Mouse (Mus musculus): Measurements from ENCODE around the gene Vmn1r188.
"Not testable (repeated sequence)": the region's sequence is repeated elsewhere in the genome, so short reads cannot be mapped to it uniquely, and the experiment has no call there.

Vmn1r188 gene

DNA sequence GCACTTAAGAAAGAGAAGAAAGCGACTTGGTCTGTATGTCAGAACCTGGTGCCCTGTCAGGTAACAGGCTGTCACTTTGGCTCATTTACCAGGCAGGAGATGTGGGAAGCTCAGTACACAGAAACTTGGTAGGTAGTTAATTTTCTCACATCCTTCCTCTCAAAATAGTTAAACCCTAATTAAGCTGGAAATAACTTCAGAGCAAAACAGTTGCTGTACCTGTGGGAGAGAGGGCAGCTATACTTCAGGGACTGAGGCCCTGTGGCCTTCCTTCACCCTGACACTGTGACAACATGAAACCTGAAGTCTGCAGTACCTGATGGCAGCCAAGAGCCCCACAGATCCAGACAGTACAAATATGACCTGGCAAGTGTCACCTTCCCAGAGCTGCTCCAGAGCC lies at the start of gene Vmn1r188:
Vmn1r188 (plus strand) TSS at position 301 of the 400 bp plus-strand sequence.
- not testable (repeated sequence) for DNase-seq

DNA sequence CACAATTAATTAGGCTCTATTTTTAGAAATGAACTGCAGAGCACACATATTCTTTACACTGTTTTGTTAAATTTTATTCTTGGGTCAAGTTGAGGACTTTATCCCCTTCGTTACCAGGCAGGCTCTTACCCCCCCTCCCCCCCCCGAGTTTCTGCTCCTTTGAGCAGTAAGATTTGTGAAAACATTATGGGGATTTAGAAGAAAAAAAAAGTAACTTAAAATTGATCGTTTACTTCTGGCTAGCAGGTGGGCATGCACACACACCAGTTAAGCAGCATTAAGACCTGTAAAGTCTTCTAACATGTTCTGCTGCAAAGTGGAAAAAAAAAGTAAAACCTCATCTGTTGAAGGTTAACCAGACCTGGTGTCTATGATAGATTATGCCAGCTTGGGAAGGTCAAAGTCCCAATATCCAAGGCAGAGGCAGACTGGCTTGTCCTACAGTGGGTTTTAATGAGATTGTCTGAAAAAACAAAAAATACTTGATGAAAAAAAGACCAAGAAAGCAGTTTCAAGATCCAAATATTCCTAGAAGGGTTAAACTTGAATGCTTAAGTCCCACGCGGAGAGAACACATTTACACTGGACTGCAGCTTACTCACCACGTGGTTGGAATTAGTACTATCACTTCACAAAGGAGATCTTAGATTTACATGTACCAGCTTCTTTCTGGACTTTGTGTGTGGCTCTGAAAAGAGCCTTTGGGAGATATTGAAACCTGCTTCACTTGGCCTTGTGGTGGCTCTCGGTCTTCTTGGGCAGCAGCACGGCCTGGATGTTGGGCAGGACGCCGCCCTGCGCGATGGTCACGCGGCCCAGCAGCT lies 49.6 kb upstream of the Vmn1r188 start:
- DNase-seq: peak; percentile 61

DNA sequence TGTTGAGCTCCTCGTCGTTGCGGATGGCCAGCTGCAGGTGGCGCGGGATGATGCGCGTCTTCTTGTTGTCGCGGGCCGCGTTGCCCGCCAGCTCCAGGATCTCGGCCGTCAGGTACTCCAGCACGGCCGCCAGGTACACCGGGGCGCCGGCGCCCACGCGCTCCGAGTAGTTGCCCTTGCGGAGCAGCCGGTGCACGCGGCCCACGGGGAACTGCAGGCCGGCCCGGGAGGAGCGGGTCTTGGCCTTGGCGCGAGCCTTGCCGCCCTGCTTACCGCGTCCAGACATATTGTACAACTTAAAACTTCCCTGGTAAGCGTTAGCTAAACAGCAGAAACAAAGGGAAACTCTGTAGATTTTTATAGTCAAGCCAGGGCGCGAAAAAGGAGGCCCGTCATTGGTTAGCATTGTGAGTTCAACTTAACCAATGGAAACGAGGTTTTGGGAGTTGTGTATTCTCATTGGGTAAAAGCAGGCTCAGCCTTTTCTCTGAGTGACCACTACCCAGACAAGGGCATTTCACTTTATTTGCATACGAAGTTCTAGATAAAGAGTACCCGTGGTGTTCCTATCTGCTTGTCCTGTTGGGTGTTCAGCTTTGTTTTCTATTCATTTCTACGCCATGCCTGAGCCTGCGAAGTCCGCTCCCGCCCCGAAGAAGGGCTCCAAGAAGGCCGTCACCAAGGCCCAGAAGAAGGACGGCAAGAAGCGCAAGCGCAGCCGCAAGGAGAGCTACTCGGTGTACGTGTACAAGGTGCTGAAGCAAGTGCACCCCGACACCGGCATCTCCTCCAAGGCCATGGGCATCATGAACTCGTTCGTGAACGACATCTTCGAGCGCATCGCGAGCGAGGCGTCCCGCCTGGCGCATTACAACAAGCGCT lies 48.7 kb upstream of the Vmn1r188 start, which contains the start of the genes Hist1h2ah and Hist1h2bk:
Hist1h2ah (minus strand) TSS at position 302 of the 882 bp plus-strand sequence.
Hist1h2bk (plus strand) TSS at position 604 of the 882 bp plus-strand sequence.
- DNase-seq: peak; percentile 82

DNA sequence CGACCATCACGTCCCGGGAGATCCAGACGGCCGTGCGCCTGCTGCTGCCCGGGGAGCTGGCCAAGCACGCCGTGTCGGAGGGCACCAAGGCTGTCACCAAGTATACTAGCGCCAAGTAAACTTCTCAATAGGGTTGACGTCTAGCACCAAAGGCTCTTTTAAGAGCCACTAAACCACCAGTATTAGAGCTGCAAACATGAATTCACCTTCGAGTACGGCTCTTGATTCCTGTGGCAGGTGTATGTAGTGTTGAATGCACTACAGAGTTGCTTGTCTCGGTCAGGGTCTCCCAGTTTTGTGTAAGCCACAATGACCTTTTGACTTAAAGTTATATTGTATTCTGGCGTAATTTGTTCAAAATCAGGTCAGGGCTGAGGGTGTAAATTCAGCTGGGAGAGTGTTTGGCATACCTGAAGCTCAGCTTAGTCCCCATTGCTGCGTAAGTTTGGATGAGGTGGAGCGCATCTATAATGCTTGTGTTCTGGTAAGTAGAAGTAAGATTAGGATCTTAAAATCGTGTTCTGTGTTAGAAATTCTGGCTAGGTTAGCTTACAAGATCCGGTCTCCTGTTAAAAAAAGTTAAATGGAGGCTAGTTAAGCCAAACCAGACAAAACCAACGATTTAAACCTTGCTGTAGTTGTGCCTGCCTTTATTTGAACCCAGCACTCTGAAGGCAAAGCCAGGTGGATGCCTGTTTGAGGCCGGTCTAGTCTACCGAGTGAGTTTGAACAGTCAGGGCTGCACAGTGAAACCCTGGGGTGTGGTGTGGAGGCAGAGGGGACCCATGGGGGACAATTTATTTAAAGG lies 47.9 kb upstream of the Vmn1r188 start:
- DNase-seq: no peak

DNA sequence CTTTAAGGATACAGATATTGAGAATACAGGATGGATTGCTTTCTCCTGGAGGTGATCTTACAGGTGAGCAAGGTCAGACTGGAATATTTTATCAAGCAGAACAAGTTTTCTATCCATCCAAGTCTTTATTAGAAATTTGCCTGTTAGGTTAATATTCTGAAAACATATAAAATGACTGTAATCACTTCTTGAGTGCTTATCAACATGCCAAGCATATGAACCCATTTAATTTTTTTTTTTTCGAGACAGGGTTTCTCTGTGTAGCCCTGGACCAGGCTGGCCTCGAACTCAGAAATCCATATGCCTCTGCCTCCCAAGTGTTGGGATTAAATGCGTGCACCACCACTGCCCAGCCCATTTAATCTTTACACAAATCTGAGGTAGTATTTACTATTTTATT lies 47.3 kb upstream of the Vmn1r188 start:
- no peak for DNase-seq

DNA sequence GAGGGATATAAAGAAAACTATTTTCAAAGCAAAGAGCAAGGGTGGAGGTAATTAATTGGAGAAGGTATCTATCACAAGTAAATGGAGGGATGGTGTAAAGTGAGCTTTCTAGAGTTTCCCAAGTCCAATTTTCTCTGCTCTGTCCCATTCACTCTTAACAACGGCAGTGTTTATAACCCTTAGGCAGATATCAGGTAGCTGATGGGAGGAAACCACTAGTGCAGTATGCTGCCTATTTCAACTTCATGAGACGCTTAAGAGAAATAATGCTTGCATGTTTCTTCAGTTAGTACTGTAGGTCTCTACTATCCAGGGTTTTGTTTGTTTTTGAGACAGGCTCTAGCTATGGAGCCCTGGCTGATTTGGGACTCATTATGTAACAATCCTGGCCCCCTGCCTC lies 46.8 kb upstream of the Vmn1r188 start:
- DNase-seq: no peak

DNA sequence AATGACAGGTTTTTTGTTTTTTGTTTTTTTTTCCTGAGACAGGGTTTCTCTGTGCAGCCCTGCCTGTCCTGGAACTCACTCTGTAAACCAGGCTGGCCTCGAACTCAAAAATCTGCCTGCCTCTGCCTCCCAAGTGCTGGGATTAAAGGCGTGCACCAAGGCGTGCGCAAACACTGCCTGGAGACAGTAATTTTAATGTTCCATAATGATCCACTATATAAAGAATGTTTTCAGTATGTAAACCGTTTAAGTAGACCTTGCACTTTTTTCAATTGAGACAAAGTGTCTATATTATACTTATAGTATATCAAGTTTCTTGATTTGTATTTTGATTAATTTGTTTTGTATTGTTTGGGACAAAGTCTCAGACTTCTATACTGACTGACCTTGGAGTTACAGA lies 44.9 kb upstream of the Vmn1r188 start:
- no peak for DNase-seq

DNA sequence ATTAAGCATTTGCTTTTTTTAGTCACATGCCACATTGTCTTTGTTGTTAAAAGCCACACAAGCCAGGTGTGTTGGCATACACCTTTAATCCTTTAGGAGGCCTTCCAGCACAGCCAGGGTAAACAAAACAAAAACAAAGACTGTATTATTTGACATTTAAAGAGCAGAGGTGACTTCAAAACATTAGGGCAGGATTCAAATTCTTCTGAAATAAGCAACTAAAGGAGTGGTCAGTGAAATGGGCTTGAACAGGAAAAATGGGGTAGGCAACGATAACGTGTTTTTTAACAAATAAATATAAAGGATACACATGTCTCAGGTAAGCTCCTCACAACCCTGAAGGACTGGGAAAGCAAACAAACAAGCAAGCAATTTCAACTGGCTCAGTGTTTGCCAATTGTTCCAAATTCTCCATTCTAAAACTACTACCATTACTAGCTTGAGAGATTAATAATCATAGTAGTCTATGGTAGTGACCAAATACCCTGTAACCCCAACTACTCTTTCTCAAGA lies 44.2 kb upstream of the Vmn1r188 start:
- no peak for DNase-seq

DNA sequence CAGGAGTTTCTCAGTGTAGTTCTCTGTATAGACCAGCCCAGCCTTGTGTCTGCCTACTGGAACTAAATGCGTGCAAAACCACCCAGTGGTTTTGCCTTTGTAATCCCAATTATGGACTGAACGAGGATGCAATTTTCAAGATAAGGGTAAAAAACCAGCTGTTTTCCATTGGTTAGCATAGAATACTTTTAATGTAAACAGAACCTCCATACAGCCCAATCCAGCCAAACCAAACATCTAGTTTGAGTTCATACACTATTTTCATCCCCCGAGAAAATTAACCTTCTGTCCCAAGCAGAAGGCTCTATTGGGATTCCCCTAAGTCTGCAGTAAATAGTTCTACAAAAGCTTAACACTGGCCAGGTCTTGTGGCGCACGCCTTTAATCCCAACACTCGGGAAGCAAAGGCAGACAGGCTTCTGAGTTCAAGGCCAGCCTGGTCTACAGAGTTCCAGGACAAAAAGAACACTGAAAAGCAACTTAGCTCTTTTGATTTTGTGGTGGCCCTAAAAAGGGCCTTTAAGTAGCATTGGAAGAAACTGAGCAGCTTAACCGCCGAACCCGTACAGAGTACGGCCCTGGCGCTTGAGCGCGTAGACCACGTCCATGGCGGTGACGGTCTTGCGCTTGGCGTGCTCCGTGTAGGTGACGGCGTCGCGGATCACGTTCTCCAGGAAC lies 43.6 kb upstream of the Vmn1r188 start:
- no peak for DNase-seq

DNA sequence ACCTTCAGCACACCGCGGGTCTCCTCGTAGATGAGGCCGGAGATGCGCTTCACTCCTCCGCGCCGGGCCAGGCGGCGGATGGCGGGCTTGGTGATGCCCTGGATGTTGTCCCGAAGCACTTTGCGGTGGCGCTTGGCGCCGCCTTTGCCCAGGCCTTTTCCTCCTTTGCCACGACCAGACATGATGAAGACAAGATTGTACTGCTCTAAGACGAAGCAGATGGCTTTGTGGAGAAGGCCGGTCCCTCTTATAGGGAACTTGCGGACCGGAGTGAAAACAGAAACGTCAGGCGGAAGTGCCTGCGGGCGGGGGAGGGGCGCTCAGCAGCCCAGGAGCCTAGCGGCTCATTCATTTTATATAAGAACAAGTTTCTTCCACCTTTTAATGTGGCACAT lies 43.1 kb upstream of the Vmn1r188 start, which contains the start of gene Hist1h4i:
Hist1h4i (minus strand) TSS at position 221 of the 395 bp plus-strand sequence.
- peak; percentile 88 for DNase-seq

DNA sequence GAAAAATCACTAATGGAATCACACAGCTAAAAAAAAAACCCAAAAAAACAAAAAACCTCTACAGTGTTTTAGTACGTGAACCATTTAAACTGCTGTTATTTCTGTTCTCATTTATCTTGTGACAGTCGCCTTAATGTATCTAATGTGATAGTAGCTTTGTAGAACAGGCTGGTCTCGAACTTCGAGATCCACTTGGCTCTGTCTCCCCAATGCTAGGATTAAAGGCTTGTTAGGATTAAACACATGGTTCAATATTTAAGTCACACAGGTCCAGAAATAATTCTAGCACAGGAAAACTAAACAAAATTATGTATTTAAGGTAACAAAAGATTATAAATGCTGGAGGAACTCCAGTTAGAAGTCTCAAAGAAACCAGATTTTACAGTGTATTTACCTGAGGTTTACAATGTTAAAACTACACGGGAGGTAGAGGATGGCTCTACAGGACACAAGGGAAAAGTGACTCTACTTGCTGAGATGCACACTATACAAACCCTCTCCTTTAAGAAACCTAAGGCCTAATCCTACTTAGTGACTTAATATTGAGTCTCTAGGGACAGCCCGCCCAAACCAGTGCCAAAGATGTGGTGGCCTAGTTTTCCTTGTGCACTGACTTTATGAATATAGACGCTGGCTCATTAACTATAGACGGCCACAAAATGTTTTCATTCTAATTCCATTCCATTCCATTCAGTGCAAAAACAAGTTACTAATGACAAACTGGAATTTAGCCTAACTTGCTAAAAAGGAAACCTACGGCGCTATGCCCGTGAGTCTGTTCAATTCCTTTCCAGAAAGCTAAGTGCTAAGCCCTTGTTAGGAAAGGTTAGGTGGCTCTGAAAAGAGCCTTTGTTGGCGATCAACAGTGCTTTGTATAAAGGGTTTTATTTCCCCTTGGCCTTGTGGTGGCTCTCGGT lies 42.3 kb upstream of the Vmn1r188 start:
- no peak for DNase-seq

DNA sequence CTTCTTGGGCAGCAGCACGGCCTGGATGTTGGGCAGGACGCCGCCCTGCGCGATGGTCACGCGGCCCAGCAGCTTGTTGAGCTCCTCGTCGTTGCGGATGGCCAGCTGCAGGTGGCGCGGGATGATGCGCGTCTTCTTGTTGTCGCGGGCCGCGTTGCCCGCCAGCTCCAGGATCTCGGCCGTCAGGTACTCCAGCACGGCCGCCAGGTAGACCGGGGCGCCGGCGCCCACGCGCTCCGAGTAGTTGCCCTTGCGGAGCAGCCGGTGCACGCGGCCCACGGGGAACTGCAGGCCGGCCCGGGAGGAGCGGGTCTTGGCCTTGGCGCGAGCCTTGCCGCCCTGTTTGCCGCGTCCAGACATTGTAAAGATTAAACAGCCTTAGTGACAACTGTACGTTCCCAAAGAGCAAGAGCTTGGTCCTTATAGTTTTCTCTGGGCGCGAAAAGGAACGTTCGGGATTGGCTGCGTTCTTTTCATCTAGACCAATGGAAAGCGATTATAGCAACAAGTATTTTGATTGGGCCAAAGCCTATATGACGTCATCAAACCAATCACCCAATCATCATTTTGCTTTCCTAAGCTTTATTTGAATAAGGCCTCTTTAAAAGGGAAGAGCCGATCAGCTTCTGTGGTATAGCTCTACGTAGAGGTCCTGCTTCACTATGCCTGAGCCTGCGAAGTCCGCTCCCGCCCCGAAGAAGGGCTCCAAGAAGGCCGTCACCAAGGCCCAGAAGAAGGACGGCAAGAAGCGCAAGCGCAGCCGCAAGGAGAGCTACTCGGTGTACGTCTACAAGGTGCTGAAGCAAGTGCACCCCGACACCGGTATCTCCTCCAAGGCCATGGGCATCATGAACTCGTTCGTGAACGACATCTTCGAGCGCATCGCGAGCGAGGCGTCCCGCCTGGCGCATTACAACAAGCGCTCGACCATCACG lies 41.4 kb upstream of the Vmn1r188 start, which contains the start of the genes Hist1h2ag and Hist1h2bj:
Hist1h2ag (minus strand) TSS at position 377 of the 935 bp plus-strand sequence.
Hist1h2bj (plus strand) TSS at position 647 of the 935 bp plus-strand sequence.
- DNase-seq: peak; percentile 90

DNA sequence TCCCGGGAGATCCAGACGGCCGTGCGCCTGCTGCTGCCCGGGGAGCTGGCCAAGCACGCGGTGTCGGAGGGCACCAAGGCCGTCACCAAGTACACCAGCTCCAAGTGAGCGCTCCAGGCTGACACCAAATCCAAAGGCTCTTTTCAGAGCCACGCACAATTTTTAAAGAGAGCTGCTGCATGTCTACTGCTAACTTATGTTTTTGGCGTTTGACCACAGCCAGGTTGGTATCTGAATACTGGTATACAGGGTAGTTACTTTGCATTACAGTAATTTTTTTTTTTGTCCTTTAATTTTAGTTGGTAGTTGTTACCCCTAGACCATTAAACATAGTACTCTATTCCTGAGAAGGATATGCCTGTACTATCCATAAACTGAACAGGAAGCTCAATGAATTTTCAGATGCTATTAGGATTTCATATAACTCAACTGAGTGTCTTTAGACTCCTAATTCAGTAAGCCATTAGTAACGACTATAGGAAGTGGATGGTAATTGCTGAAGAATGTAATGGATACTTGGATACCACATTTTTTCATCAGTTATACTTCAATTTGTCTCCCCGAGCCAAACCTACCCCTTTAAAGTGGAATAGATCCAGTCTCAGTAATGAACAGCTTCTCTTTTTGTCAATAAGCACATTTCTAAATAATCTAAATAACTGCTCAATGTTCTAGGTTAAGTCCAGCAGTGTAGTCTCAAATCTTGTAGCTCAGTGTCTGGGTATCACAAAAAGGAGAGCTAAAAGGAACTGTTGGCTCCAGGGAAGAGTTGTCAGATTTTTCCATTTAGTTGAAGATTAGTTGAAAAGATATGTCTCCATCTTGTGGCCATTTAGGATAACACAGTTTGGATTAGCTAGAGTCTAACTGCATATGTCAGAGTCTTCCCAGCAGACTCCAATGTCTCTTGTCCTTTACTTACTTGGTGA lies 40.5 kb upstream of the Vmn1r188 start:
- DNase-seq: no peak

DNA sequence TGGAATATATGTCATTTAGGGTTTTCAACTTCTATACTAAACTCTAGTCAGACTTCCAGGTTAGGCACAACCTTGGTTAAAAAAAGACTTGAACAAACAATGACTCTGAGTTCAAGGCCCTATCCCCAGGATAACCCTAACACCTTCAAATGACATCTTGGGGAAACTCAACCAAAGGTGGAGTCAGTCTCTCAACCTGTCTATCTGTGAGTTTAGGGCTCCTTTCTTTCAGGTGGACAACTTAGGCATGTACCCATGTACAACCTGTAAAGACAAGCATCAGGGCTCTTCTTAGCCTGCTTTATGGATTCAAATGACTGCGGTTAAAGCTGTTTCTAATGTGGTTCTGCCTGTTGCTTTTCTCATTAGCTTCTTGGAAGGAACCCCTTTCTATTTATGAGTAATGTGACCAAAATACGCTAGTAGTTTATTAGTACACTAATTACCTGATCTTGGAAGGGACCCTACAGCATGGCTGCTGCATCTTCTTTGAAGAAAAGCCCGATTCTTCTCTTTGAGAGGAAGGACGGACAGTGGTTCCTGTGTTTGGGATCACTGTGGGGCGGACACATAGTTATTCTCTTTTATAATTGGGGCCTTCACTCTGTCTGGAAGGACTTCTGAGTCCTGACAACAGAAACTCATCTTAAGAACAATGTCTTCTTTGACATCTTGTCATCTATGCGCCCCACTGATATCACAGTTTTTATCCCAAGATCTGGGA lies 39.6 kb upstream of the Vmn1r188 start:
- no peak for DNase-seq

DNA sequence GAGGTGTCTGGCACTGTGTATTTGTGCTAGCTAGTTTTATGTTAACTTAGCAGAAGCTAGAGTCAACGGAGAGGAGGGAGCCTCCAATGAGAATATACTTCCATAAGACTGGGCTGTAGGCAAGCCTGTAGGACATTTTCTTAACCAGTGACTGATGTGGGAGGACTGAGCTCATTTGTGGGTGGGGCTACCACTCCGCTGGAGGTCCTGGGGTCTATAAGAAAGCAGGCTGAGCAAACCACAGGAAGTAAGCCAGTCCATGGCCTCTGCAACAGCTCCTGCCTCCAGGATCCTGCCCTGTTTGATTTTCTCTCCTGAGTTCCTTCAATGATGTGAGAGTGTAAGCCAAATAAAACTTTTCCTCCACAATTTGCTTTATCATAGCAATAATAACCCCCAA lies 38.9 kb upstream of the Vmn1r188 start:
- DNase-seq: no peak

DNA sequence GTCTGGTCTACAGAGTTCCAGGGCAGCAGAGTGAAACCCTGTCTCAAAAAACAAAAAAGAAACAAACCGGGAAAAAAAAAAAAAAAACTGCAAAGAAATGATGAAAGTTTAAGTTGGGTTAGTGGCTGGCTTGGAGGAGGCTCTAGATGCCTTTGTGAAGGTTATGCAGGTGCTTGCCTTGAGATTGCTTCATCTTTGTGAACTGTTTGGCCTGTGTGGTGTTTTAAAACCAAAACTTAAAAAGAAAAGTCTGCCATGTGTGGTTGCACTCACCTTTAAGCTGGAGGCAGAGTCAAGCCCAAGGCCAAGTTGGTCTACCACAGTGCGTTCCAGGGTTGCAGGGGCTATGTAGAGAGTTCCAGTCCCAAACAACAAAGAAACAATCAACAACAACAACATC lies 35.2 kb upstream of the Vmn1r188 start:
- DNase-seq: no peak

DNA sequence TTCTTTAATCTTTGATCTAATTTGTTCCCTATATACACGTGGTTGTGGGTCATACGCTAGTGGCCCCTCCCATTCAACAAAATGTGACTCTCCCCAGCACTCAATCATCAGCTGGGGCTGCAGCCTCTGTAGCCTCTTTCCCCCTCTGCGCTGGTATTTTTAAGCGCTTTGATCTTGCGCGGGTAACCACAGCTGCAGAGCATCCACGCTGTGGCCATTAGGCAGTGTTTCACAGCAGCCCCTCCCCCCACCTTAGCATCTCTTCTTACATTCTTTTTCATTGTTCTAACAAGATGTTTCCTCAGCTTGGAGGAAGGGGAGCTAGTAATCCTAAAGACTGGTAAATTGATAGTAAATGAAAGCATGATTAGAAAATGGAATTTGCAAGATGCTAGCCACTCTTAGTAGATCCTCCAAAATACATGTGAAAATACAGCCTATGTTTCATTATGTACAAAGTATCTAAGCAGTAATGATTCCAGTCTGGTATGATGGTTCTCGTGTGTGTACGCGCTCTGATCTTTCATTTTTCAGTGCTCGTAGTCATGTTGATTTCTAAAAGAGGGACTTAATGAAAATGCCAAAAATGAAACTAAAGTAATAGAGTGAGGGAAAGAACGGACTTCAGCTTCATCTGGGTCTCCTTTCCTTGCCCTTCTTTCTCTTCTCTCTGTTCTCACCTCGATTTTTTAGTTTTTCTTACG lies 34.4 kb upstream of the Vmn1r188 start:
- no peak for DNase-seq

Data from kidney, adult 11 months (tissue).